Mouse (Mus musculus) embryonic facial prominence, embryonic 15.5 days (tissue): ENCODE data around the gene Hgfac. TPM values are rescaled to one million over a fixed set of nuclear protein-coding genes. Genes with fewer than 3 reads are reported as not detected.

ENCODE experiments used
- microRNA-seq: library from miRNA; unstranded; fragments of <30 nt; microRNA quantifications from one replicate; pipeline ENCODE4, GENCODE M21; 2016; ENCODE audit warnings: borderline number of aligned reads
- polyA plus RNA-seq: library from polyadenylated mRNA; unstranded; fragments of >200 nt; fragmentation: Nextera tagmentation; extraction: Ambion mirVana; gene quantifications from 2 replicates; pipeline ENCODE4 v1.2.1, GENCODE M21; 2015

The Hgfac gene
- polyA plus RNA-seq, 1 experiment from 2014 or later, result 0.71 TPM

Small RNA genes within 50 kb of the gene (microRNA-seq; reads per million reads assigned to microRNA genes)
- gene Mir3097, result 3.8 reads per million, percentile 17 among the genes with 10 or more reads in this experiment

Other genes with a start within 250 kb of the Hgfac start
- 0.87 and 3.7 TPM in 2 replicates for gene Msantd1, start 133.5 kb upstream of the Hgfac start, polyA plus RNA-seq
- gene Rgs12, start 92.1 kb upstream of the Hgfac start, polyA plus RNA-seq, result 40.1 and 42.3 TPM in 2 replicates
- 9.6 and 11.1 TPM in 2 replicates for gene Dok7, start 15.3 kb downstream of the Hgfac start, polyA plus RNA-seq
- gene Lrpap1, start 64.3 kb downstream of the Hgfac start, polyA plus RNA-seq, result 127 and 132 TPM in 2 replicates
- 0.28 and 0.37 TPM in 2 replicates for gene Adra2c, start 236.8 kb downstream of the Hgfac start, polyA plus RNA-seq